20 mouse cellular contexts compared by ENCODE assay signal in genomic region chr4:10399649-10400048, GRCm38 (mm10).
"Had no signal": no experiment of that assay in that cellular context is flagged by ENCODE, and none has a peak within 500 bp of the region (broad histone marks: within the 10 kb centered on the region; RNA-seq: fewer than 3 reads in every experiment).

No protein-coding gene starts in this region.

- H3K27ac ChIP-seq: macrophage; midbrain, embryonic 13.5 days; neural tube, embryonic 13.5 days; neural tube, embryonic 15.5 days had no signal

- H3K9ac ChIP-seq: lung, embryonic 14.5 days; midbrain, embryonic 13.5 days; neural tube, embryonic 13.5 days; neural tube, embryonic 15.5 days had no signal

- DNase-seq: lung, adult 18-20 months; lung, embryonic 14.5 days; lung, postnatal 14 days; lung, postnatal 36 days; retina, postnatal 1 day; right cerebral cortex, adult 18-20 months; right cerebral cortex, postnatal 25 days; right cerebral cortex, postnatal 4 days; spleen, adult 18-20 months; thymus, adult 18-20 months; thymus, postnatal 14 days; thymus, postnatal 36 days had no signal

- H3K9me3 ChIP-seq: midbrain, embryonic 13.5 days; neural tube, embryonic 13.5 days; neural tube, embryonic 15.5 days had no signal

- H3K27me3 ChIP-seq: megakaryocyte, embryonic 14.5 days; midbrain, embryonic 13.5 days; neural tube, embryonic 13.5 days; neural tube, embryonic 15.5 days had no signal

- H3K4me2 ChIP-seq: lung, embryonic 14.5 days; midbrain, embryonic 11.5 days; midbrain, embryonic 13.5 days; neural tube, embryonic 13.5 days; neural tube, embryonic 15.5 days had no signal

- H3K4me3 ChIP-seq: megakaryocyte, embryonic 14.5 days; midbrain, embryonic 13.5 days; myocyte; neural tube, embryonic 13.5 days; neural tube, embryonic 15.5 days had no signal

- ATAC-seq: midbrain, embryonic 13.5 days; midbrain, embryonic 16.5 days had no signal

- H3K36me3 ChIP-seq: midbrain, embryonic 13.5 days; neural tube, embryonic 13.5 days; neural tube, embryonic 15.5 days had no signal

- H3K4me1 ChIP-seq: midbrain, embryonic 13.5 days; neural tube, embryonic 13.5 days; neural tube, embryonic 15.5 days had no signal
